Mouse (Mus musculus) hindlimb bud, embryonic 11.5 days (tissue): ENCODE data around the gene Fat1.

Experiments used
- DNase-seq: peaks from one replicate; pipeline ENCODE4 v3.0.0-alpha.2; 2012; ENCODE audit warnings: low read depth, low spot score; ENCODE audit errors: extremely low spot score

The Fat1 gene

DNA sequence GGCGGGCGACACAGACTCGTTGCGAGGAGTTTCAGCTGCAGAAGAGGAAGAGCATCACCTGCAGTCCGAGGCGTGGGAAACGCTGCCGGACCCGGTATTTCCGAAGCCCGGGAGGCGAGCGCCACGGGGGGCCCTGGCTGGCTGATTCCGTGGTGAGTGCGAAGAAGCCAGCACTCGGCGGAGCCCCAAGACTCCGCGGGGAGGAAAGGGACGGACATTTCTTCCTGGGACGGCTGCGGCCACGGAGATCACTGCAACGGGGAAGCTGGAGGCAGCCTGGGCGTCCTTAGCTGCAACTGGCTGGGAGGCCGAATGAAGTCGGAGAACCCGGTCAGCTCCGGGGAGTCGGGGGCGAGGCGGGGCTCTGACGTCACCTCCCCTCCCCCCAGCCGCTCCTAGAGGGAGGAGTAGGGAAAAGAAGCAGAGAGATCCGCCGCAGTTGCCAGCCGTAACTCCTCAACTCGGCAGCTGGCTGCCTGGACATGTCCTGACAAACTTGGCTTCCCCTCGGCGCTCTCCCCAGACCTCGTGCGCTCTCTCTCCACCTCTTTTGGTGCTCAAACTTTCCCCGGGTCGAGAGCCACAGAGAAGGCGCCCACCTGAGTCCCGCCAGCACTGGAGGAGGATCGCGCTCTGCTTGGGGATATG is at the start of gene Fat1:
TSS of gene Fat1 (plus strand) at position 598 of the 648 bp plus-strand sequence.
- no peak for DNase-seq

DNA sequence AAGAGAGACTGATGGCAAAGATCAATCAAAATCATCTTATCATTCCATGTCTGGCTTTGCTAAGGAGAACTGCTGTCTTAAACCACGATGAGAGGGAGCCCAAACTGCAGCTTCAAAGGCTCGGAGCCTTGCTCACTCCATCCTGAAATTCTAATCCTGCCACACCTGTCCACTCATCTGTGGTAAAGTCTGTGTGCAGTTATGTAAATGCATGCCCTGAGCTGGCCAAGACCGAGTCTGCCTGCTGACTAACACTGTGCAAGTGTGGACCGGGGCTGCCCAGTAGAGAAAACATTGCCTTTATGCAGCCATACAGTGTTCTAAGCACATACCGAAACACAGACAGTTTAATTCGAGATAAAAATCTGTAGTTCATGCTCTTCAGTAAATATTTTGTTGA is 40.6 kb upstream of the Fat1 start:
- DNase-seq = no peak

DNA sequence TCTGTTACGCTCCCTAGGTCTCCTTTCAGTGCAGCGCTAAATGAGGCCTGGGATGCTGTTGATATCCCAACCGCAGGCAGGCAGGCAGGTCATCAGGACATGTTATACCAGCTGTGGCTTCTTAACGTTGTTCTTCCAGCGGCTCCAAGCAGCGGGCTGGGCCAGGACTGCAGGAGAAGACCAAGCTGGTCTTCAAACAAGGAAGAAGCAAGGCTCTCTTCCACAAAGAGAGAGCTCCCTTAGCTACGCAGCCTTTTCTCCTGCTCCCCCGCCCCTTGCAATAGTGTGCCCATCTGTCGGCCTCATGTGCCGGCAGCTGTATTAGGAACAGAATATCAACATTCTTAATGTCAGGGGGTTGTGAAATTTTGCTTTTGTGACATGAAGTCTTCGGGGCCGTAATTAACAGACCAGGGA is 35.7 kb upstream of the Fat1 start:
- DNase-seq = no peak

DNA sequence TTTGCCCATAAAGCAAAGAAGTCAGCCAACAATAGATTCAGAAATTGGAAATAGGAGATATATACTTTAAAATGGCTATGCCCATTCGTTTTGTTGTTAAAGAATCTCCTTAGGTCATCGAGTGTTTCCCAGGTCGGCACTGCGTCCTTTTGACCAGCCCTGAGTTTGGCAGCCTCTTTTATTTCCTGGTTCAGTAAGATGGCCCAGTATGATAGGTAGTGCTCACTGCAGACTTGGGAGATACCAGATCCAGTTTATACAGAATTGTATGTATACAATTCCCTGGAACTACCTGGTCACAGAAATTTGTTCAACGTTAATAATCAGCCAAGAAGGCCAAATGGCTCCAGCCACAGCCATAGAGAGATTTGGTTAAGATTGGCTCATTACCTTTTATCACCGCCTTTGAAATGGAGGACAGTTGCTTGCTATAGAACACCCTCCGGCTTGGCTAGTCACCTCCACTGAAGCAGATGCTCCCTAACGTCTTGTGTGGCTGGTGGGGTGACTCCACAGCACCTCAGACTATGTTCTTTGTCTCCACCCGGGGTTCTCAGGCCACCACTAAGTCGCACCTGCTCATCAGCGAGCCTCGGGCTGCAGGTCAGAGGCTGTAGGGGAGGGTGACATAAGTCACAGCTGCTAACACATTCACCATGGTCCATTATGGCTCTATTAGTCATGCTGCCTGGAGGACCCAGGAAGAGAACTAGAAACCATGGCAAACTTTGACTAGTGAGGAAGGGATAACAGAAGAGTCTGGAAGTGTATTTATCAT is 23.9 kb upstream of the Fat1 start:
- DNase-seq = no peak

DNA sequence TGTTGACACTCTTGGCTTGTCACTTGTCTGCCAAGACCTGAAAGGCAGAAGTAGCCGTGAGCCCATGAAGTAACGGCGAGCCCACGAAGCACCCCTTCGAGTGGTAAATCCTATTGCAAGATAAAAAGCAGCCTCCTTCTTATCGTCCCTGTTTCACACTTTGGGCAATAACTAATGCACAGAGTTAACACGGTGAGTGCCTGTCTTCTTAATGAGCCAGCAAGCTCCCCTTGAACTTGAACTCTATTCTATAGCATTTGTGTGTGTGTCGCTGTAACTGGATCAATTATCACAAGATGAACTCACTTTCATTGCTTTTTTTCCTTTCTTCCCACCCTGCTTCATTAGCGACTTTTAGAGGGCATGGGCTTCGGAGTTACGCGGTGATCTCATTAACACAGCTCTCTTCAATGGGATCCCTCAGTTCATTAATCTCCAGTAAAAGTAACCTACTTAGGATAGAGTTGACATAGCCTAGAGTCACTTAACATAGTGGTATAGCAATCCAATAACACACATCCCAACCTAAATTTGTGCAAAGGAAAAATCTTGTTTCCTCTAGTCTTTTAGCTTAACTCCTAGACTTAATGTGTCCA is 15.7 kb upstream of the Fat1 start:
- DNase-seq = no peak

DNA sequence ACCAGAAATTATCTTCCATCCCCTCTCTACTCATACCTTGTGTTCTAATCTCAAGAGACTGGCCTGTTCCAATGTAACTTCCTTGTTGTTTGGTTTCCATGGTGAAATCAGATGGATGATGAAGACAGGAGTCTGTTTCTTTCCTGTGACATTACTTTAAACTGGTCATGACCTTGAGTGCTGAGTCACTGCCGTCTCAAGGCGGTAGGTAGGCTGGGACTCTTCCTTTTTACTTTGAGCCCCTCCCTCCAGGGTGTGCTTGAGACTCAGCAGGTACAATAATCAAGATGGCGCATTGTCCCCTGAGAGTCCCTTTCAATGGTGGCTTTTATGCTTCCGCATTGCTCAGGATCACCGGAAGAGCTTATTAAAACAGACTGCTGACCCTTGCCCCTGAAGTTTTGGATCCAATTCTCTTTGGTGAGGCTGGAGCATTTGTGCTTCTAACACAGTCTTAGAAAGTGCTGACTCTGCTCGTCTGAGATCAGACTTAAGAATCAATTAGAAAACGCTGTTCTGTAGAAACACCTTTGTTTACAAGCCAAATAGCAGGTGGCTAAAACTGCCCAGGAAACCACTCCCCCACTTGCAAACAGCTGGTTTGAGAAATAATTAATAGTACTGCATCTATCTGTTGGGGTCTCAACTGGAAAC is 14.7 kb upstream of the Fat1 start:
- no peak for DNase-seq

DNA sequence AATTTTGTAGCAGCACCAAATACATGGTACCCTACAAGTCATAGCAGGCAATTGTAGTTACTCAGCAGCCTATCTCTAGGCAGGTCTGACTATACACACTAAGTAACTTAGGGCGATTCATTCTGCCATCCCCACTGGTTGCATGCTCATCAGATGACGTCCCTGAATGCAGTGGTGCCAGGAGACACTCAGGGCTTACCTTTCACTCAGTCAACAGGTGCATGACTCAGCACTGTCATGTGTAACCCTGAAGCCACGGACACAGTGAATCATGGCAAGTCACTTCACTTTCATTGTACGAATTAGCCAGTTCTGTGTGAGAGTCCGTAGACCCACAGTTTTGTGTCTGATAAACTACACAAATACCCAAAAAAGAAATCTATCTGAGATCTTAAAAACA is 10.3 kb upstream of the Fat1 start:
- DNase-seq = no peak

DNA sequence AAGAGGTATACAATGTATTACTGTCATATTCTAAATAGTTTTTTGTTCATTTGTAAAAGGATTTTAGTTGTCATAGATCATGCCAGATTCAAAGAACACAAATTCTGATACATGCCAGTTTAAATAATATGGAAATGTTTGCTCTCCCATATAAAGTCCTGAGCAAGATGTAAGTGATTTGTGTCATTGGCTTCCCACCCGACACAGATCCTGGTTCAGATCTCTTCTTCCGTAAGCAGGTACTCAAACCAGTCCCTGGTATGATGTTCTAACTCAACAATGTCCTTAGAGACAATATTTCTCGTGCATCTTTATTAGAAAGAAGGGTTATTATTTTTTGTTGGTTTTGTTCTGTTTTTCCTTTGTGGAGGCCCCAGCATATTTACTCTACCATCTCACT is 5.2 kb upstream of the Fat1 start:
- DNase-seq = no peak

DNA sequence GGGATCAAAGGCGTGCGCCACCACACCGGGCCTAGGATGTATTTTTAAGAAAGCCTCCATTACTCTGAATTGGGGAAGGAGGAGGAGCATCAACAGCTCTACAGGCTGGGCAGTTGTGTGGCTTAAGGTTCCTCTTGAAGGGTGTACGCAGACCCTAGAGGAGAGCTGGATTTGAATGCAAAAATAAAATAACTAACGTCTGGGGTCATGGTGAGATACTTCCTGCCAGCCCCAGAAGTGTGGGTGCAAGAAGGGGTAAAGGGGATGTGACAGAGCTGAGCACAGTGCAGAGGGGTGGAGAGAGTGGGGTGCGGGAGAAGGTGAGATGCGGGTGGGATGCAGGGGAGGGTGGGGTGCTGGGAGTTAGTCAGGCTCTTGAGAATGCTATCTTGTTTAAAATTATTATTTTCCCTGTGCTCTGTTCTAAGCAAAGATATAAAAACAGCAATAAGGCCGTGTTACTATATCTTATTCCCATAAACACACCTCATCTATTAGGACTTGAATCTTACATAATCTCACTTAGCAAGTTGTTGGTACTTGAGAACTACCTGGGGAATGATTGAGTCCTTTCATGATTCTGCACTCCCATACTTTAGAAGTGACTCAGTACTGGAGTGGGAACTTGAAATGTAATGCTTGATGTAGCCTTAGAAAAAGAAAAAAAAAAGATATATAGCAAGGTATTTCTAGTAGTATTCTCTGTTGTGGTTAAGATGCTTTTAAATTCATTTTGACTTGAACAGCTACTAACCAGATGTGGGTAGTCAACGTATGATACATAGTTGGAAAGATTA is 2.5 kb upstream of the Fat1 start:
- no peak for DNase-seq

DNA sequence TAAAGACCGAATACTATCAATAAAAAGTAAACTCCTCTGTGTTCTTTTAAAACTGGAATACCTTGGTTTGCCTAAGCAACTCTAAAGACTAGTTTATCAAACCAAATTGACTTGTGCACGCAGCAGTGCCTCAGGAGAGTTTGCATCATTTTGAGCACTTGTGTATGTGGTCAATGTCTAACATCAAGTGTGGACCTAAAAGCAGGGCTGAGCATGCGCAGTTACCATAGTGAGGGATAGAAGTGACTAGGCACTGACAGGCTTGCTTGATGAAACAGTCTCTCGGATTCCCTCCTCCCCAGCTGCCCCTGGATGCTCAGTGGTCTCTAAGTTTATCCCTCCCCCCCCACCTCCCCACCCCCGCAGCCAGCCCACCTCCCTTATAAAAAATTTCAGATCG is 1.8 kb upstream of the Fat1 start:
- DNase-seq = no peak

DNA sequence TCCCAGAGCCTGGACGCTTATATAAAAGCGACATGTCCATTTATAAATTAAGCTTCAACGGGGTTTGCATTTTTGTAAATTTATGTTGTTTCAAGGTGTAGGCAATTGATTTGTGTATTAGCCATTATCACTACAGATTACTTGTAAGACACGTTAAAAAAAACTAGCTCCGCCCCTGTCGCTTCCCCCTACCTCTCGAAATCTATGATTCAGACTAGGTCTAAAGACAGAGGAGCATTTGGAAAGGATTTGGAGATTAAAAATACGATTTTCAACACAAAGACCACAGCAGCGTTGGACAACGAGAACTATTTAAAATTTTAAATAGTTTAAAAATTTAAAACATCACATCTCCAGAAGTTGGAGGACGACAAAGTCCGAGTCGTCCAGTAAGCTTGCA is 831 bp upstream of the Fat1 start:
- no peak for DNase-seq

DNA sequence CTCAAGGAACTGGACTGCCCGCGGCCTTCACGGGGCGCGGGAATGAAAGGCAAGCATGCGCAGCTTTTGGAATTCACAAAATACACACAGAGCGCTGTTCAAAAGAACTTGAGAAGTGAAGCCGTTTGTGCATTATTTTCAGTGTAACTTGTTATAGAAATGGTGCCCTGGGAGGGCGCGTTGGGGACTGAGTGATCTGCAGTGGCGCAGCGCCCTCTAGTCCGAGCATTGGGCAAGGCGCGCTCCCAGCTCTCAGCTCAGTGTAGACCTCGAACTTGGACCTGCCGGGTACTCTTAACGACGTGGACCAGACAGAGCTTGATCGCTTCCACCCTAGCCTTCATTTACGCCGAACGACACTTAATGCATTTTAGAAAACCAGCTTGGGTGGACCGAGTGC is 494 bp downstream of the Fat1 start:
- DNase-seq = peak; percentile 82

DNA sequence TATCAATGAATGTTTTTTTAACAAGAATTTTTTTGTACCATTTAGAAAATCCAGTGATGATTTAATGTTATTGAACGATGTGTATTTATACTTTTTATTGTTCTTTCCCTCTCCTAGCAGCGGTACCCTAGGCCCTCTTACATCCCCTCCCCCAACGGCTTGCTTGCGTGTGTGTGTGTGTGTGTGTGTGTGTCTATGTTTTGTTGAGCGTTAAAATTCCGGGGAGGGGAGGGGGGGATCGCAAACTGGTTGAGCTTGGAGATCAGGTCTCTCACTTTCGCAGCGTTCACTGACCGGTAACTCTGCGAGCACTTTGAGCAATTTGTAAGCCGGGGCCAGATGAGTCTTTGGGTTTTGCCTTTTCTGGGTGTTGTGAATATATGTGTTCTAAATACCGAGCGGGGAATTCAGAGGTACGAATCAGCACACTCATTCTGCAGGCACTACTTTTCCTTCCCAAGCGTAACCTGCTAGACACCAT is 1.3 kb downstream of the Fat1 start:
- DNase-seq = no peak

DNA sequence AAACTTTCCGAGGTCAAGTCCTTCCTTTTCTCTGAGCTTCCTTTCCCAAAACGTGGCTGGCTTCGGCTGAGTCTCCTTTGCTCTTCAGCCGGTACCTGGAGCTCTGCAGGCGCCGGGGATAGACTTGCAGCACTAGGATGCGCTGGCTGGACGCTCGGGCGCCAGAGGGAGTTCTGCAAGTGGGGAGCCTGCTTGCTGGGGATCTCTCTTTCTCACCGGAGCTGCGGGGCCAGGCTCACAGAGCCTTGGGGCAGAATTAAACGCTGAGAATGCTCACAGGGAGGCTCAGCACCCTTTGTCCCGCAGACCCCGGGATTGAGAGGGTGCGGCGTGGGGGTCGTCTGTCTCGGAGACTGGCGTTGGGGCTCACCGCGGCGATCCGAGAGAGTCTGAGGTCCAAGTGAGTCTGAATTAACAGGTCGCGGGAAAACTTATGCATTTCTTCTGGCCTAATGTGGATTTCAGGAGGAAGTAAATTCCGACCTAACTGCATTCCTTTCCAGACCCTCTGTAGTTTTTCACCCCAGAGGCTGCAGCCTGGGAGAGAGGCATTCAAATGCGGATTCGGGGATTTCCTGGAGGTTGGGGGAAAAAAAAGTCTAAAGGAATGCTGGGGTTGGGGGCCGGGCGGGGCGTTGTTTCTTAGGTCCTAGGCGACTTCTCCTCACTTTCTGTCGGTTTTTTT is 2.0 kb downstream of the Fat1 start:
- no peak for DNase-seq

DNA sequence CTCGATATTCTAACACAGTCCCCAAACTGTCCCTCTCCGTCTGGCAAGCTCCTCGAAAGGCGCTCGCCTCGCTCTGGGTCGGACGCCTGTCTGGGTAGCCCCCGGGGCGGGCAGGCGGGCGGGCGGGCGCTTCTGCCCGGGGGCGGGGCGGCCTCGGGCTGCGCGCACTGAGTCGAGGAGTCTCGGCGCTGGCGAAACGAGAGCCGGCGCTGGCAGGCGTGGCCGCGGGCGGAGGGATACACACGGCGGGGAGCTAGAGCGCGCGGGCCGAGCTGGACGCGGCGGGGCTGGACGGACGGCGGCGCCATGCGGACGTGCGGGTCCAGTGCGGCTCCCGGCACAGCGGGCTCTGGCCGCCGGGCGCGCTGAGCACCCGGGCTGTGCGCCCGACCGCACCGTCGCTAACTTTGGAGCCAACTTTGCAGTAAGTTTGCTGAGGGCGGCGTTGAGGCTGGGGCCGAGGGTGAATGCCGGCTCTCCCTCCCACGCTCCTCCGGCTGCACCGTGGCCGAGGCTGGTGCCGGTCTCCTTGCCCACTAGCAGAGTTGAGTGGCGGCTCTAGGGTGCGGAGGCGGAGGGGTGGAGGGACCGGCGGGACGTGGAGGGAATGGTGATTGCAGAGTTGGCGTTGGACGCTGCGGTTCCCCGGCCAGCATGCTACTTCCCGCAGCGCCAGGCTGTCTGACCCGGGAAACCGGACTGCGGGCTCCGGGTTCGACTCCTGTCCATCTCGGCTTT is 2.8 kb downstream of the Fat1 start:
- no peak for DNase-seq

DNA sequence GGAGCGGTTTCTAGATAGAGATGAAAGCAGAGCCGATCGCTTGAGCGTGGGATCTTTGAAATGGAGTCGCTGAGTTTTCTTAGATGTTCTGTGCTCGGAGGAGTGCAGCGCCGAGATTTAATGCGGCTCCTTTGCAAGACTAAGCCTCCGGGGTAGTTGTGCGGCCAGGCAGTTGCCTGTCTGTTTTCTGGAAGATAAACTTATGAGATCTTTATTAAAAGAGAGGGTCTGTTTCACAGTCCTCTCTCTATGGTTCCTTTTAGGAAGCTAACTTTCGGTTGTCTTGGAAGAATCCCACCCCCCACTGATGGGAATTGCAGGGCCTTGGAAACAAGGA is 3.4 kb downstream of the Fat1 start:
- no peak for DNase-seq

DNA sequence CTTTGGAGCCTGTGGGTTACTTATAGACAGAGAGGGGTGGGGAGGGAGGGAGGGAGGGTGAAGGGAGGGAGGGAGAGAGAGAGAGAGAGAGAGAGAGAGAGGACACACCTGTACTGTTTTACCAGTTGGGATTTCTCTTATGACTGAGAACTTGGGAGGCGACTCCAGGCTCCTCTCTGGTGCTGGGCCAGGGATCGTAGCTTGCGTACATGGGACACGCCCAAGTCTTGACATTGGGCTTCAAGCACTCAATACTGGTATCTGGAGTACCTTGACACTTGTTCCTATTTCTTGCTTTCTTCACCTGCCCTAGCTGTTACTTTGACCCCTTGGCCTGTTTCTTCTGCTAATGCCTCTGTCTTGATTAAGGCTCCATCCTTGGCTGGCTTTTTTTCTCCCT is 10.3 kb downstream of the Fat1 start:
- DNase-seq = no peak

DNA sequence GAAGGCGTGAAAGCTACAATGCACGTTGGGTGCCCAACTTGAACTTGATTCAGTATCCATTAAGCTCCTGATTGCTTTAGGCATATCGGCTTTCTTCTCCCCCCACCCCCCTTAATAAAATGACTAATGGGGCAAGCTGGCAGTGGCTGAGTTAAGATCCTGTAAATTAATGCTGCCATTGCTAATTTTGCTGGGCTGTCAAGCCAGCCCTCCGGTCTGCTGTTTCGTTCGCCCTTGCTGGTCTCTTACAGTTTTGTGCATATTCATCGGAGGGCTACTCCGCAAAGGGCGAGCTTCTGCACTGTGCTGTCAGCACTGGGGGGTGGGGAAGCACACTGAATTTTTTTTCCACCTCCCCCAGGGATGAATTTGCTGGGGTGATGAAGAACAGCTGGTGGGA is 13.3 kb downstream of the Fat1 start:
- no peak for DNase-seq

DNA sequence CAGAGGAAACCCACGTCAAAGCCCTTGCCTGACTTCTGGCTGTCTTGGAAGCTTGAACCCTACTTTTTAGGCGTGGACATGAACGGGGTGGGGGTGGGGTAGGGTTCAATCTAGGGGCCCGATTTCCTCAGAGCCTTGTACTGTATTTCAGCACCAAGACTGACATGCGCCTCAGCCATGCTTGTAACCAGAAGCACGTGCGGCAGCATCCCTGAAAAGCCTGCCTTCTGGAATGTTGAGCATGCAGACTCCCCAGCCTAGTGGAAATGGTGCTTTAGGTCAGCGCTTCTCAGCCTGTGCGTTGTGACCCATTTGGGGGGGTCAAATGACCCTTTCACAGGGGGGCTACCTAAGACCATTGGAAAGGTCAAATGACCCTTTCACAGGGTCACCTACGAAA is 25.2 kb downstream of the Fat1 start:
- DNase-seq = no peak

DNA sequence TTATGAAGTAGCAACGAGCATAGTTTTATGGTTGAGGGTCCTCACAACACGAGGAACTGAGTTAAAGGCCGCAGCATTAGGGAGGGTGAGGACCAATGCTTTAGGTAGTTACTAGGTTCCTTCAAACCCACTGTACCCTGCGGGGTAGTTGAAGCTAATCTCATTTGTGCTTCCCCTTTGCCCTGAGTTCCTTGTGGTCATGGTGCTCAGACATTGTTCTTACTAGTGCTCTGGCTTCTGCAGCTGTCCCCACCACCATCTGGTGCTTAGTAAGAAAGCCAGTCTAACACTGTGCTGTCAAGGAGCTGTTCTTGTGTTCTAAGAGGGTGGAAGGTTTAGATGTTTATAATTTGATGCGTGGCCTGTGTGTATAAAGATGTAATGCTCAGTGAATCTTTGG is 25.7 kb downstream of the Fat1 start:
- DNase-seq = no peak
